Mouse (Mus musculus): Measurements from ENCODE around the gene Rgs11.

The Rgs11 gene

GRCm38 (mm10) chr17:26202737-26203136 lies at the start of gene Rgs11:
Gene Rgs11 (plus strand): TSS chr17:26202951.
- CTCF ChIA-PET, result interaction anchor here in 2 of 4 experiments (0.6 to 1.2 kb wide), 2 partner anchors 324 to 1178 kb away, joined by 3 to 4 read pairs; no protein-coding TSS in a partner anchor
- POLR2A ChIA-PET, result interaction anchor here in 2 of 4 experiments (1.0 to 3.2 kb wide), 2 partner anchors 41 to 334 kb away, joined by 3 to 10 read pairs; partner anchors contain the start of genes Fam234a (in 1 of the 2) and Mcrip2 (in 1 of the 2)

- ChIA-PET CTCF (interaction anchor here in 2 of 4 experiments (0.6 kb wide), 2 partner anchors 38 to 73 kb away, joined by 3 to 4 read pairs; partner anchors contain the start of gene Decr2 (in 1 of the 2)), POLR2A (interaction anchor here in 2 of 4 experiments (0.6 to 1.5 kb wide), 4 partner anchors 9 to 271 kb away, joined by 3 to 7 read pairs (median 3); no protein-coding TSS in a partner anchor)
These were observed 40.0 kb upstream of the Rgs11 start for GRCm38 (mm10) chr17:26162736-26163135.

- ChIA-PET POLR2A (interaction anchor here in 3 of 4 experiments (0.6 to 1.7 kb wide), 7 partner anchors 9 to 233 kb away, joined by 3 to 13 read pairs (median 4); partner anchors contain the start of gene Arhgdig (in 1 of the 3)), CTCF (interaction anchor here in 1 of 4 experiments (0.6 kb wide), 1 partner anchor 787 kb away, joined by 4 read pairs; no protein-coding TSS in a partner anchor)
These were observed 34.7 kb upstream of the Rgs11 start for GRCm38 (mm10) chr17:26168039-26168438.

- ChIA-PET CTCF (interaction anchor here (0.5 to 1.8 kb wide), 25 partner anchors 9 to 1434 kb away, joined by 3 to 10 read pairs (median 4); partner anchors contain the start of genes Fam234a (in 1 of the 4), Pdia2 (in 1 of the 4) and Tmem8 (in 1 of the 4)), POLR2A (interaction anchor here in 3 of 4 experiments (0.7 to 1.6 kb wide), 8 partner anchors 9 to 61 kb away, joined by 3 read pairs; no protein-coding TSS in a partner anchor)
These were observed 27.5 kb upstream of the Rgs11 start for GRCm38 (mm10) chr17:26175248-26175647.

GRCm38 (mm10) chr17:26178611-26179010 lies 24.1 kb upstream of the Rgs11 start:
- POLR2A ChIA-PET, result interaction anchor here in 1 of 4 experiments (0.9 to 1.6 kb wide), 2 partner anchors 10 to 23 kb away, joined by 3 to 6 read pairs; no protein-coding TSS in a partner anchor
- CTCF ChIA-PET, result no interaction called here

- CTCF ChIA-PET, result interaction anchor here in 1 of 4 experiments (0.8 kb wide), 1 partner anchor 91 kb away, joined by 3 read pairs; the partner anchor contains the start of gene Decr2
- POLR2A ChIA-PET, result interaction anchor here in 1 of 4 experiments (0.7 kb wide), 1 partner anchor 87 kb away, joined by 3 read pairs; no protein-coding TSS in a partner anchor
These were observed 21.6 kb upstream of the Rgs11 start for GRCm38 (mm10) chr17:26181179-26181578.

- CTCF ChIA-PET, result interaction anchor here in 1 of 4 experiments (0.6 kb wide), 1 partner anchor 121 kb away, joined by 3 read pairs; no protein-coding TSS in a partner anchor
- POLR2A ChIA-PET, result interaction anchor here in 2 of 4 experiments (0.6 to 1.3 kb wide), 6 partner anchors 9 to 291 kb away, joined by 3 to 4 read pairs (median 4); no protein-coding TSS in a partner anchor
These were observed 15.2 kb upstream of the Rgs11 start for GRCm38 (mm10) chr17:26187592-26187991.

GRCm38 (mm10) chr17:26188091-26188805 lies 14.5 kb upstream of the Rgs11 start:
- POLR2A ChIA-PET, result interaction anchor here in 2 of 4 experiments (0.8 to 1.3 kb wide), 3 partner anchors 9 to 13 kb away, joined by 3 to 4 read pairs (median 3); no protein-coding TSS in a partner anchor
- CTCF ChIA-PET, result interaction anchor here in 1 of 4 experiments (0.6 kb wide), 1 partner anchor 291 kb away, joined by 4 read pairs; no protein-coding TSS in a partner anchor

GRCm38 (mm10) chr17:26191486-26191885 lies 11.3 kb upstream of the Rgs11 start:
- POLR2A ChIA-PET, result interaction anchor here in 1 of 4 experiments (0.9 kb wide), 1 partner anchor 10 kb away, joined by 3 read pairs; no protein-coding TSS in a partner anchor

GRCm38 (mm10) chr17:26192481-26193190 lies 10.1 kb upstream of the Rgs11 start:
- CTCF ChIA-PET, result no interaction called here
- POLR2A ChIA-PET, result no interaction called here

More at GRCm38 (mm10) chr17:26191486-26191885, 11.3 kb upstream of the Rgs11 start:
- CTCF ChIA-PET, result interaction anchor here in 1 of 4 experiments (0.6 to 0.7 kb wide), 2 partner anchors 48 to 153 kb away, joined by 3 read pairs; no protein-coding TSS in a partner anchor

- ChIA-PET POLR2A (no interaction called here), CTCF (interaction anchor here in 1 of 4 experiments (0.9 kb wide), 1 partner anchor 24 kb away, joined by 4 read pairs; no protein-coding TSS in a partner anchor)
These were observed 3.9 kb upstream of the Rgs11 start, which contains the start of gene Pdia2 for GRCm38 (mm10) chr17:26198892-26199291. Gene Pdia2 (minus strand): TSS chr17:26199087.

- ChIA-PET POLR2A (interaction anchor here in 3 of 4 experiments (0.6 to 3.2 kb wide), 17 partner anchors 9 to 215 kb away, joined by 3 to 10 read pairs (median 3); partner anchors contain the start of genes Axin1 (in 1 of the 3), Capn15 (in 1 of the 3) and Fam234a (in 1 of the 3)), CTCF (interaction anchor here (0.5 to 1.6 kb wide), 6 partner anchors 12 to 189 kb away, joined by 3 to 7 read pairs (median 4); no protein-coding TSS in a partner anchor)
These were observed 1.7 kb upstream of the Rgs11 start for GRCm38 (mm10) chr17:26200831-26201705.

- ChIA-PET CTCF (interaction anchor here in 1 of 4 experiments (1.1 kb wide), 1 partner anchor 27 kb away, joined by 3 read pairs; no protein-coding TSS in a partner anchor), POLR2A (interaction anchor here in 2 of 4 experiments (0.6 to 3.2 kb wide), 10 partner anchors 10 to 216 kb away, joined by 3 to 10 read pairs (median 3); partner anchors contain the start of genes Fam234a (in 2 of the 2), Axin1 (in 1 of the 2) and Capn15 (in 1 of the 2))
These were observed 753 bp upstream of the Rgs11 start for GRCm38 (mm10) chr17:26201998-26202397.

- ChIA-PET CTCF (interaction anchor here in 3 of 4 experiments (0.5 to 1.5 kb wide), 7 partner anchors 28 to 1536 kb away, joined by 3 to 5 read pairs (median 3); partner anchors contain the start of gene Decr2 (in 1 of the 3)), POLR2A (interaction anchor here in 3 of 4 experiments (0.6 to 3.2 kb wide), 9 partner anchors 9 to 335 kb away, joined by 3 to 10 read pairs (median 3); partner anchors contain the start of genes Fam234a (in 1 of the 3) and Mcrip2 (in 1 of the 3))
These were observed 615 bp downstream of the Rgs11 start for GRCm38 (mm10) chr17:26203321-26203811.

- ChIA-PET POLR2A (interaction anchor here in 3 of 4 experiments (0.9 to 1.9 kb wide), 6 partner anchors 8 to 250 kb away, joined by 3 to 5 read pairs (median 3); partner anchors contain the start of gene Fam234a (in 1 of the 3)), CTCF (interaction anchor here in 1 of 4 experiments (1.5 kb wide), 2 partner anchors 26 to 164 kb away, joined by 3 to 5 read pairs; no protein-coding TSS in a partner anchor)
These were observed 2.0 kb downstream of the Rgs11 start for GRCm38 (mm10) chr17:26204766-26205165.

GRCm38 (mm10) chr17:26206392-26206791 lies 3.6 kb downstream of the Rgs11 start:
- POLR2A ChIA-PET, result interaction anchor here in 3 of 4 experiments (0.7 to 2.4 kb wide), 7 partner anchors 10 to 901 kb away, joined by 3 to 10 read pairs (median 4); partner anchors contain the start of gene Luc7l (in 1 of the 3)
- CTCF ChIA-PET, result interaction anchor here in 1 of 4 experiments (1.6 kb wide), 1 partner anchor 26 kb away, joined by 6 read pairs; no protein-coding TSS in a partner anchor
